Mouse (Mus musculus): ENCODE data around the gene Slx4ip.

GRCm38 (mm10) chr2:137013811-137014350, 122.9 kb downstream of the Slx4ip start:
- no peak for TF ChIP-seq CTCF (IDR thresholded peaks at IDR 0.05; ENCODE audit: borderline replicate concordance, control insufficient read depth, extremely low read depth, insufficient read depth, low read length, poor library complexity)
- TF ChIP-seq POLR2A (IDR thresholded peaks at IDR 0.05; ENCODE audit: control insufficient read depth, extremely low read depth, insufficient read depth, low read length, poor library complexity): no peak

Data from thymus, adult 2 months (tissue).